Mouse (Mus musculus): ENCODE measurements around the gene Dnah9. TPM values are rescaled to one million over a fixed set of nuclear protein-coding genes. Genes with fewer than 3 reads are reported as not detected.

The Dnah9 gene
- total RNA-seq (2012; rRNA removed) (not detected in 2 replicates), polyA plus RNA-seq (2012; ENCODE audit: insufficient read depth in 1 of 2, insufficient read length in 2 of 2, low read depth in 1 of 2, low replicate concordance in 2 of 2, missing spikeins in 1 of 2) (under 1 TPM in 1 of 2 experiments, not detected in 1; 0.01 TPM)

DNA sequence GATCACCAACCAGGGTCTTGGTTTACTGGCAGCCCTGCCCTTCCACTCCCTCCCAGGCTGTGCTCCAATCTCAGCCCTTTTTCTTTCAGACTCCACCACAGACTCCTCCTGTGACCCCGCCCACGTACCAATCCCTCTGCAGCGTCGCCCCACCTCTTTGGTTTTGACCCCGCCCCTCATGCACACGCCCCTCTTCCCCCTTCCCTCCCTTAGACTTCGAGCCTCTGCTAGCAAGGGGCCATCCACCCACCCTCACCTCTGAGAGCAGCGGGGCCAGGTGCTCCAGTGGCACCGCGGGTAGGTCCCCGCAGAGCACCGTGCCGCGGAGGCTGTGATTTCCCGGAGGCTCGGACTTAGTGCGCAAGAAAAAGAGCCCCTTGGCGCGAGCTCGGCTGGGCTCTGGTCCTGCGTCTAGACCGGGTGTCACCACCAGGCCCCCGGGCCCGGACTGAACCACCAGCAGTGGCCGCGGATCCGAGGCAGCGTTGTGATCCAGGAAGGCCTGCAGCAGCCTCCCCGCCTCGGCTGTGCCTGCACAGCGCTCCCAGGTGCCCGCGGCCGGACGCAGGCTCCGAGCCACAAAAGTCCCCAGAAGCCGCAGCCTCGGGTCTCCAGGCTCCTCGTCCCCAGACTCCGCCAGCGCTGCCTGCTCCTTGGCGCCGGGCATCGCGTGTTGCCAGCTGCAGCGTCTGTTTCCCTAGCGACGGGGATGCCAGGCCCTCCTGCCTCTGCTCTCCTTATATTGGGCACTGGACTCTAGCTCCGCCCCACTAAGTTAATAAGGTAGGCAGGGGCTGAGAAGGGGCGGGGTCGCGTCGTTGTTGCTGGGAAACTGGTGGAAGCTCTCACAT is at the start of gene Dnah9:
TSS of gene Dnah9 (minus strand) at position 751 of the 851 bp plus-strand sequence.
- no peaks in the 10 kb centered on the region for H3K79me2 ChIP-seq (ENCODE audit: control insufficient read depth, insufficient read depth, low read length, poor library complexity)
- DNase-seq (ENCODE audit: low read depth, low spot score): no peak
- no peak within 1 kb of the TSS for H3K27ac ChIP-seq (ENCODE audit: control insufficient read depth, low read depth, low read length)
- no peak within 1 kb of the TSS for H3K9ac ChIP-seq (ENCODE audit: control insufficient read depth, low read depth, low read length, poor library complexity, severe bottlenecking)
- no peaks in the 10 kb centered on the region for H3K4me1 ChIP-seq (ENCODE audit: control insufficient read depth in 1 of 2, insufficient read depth in 2 of 2, low read length in 2 of 2)
- TF ChIP-seq BHLHE40 (IDR thresholded peaks at IDR 0.05; ENCODE audit: borderline replicate concordance, low read depth, low read length) (no peak), GATA1 (IDR thresholded peaks at IDR 0.05; ENCODE audit: low read depth, low read length) (no peak)
- no peaks in the 10 kb centered on the region for H3K9me3 ChIP-seq (replicated peaks; ENCODE audit: insufficient read depth, low read length)
- no peak within 1 kb of the TSS for H3K4me3 ChIP-seq (ENCODE audit: control insufficient read depth in 1 of 2, insufficient read depth in 1 of 2, low read depth in 2 of 2, low read length in 2 of 2)
- H3K27me3 ChIP-seq (ENCODE audit: control insufficient read depth in 1 of 2, insufficient read depth in 2 of 2, low read length in 2 of 2): no peaks in the 10 kb centered on the region
- H3K36me3 ChIP-seq (ENCODE audit: control insufficient read depth in 1 of 2, insufficient read depth in 2 of 2, low read length in 2 of 2): no peaks in the 10 kb centered on the region

DNA sequence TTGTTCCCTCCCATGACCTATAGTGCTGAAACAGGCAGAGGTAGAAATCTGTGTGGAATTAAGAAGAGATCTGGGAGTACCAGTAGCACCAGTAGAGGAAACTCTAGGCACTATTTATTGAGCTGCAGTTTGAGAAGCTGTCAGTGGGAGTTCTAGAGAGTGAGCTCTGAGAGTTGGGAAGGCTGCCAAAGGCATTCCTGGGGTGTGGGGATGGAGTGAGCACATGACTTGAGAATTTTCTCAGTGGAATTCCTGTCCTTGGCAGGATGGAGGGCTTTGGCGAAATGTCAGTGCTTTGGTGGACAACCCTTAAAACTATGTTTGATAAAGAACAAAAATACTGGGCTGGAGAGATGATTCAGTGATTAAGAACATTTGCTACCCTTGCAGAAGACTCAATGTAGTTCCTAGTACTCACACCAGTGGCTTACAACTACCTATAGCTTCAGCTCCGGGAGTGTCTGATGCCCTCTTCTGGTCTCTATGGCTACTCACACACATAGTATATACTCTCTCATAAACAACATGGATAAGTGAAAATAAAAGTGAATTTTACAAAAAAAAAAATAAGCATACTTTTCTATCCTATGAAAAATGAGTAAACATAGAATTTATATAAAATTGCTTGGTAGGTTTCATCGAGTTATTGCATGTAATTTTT is 20.4 kb upstream of the Dnah9 start:
- TF ChIP-seq MEF2A (IDR thresholded peaks at IDR 0.05; ENCODE audit: extremely low read depth, insufficient replicate concordance, low read depth, low read length, poor library complexity, severe bottlenecking): no peak
- no peak for TF ChIP-seq GATA1 (IDR thresholded peaks at IDR 0.05; ENCODE audit: low read depth, low read length)
- no peaks in the 10 kb centered on the region for H3K79me2 ChIP-seq (ENCODE audit: control insufficient read depth, insufficient read depth, low read length, poor library complexity)
- H3K27me3 ChIP-seq (ENCODE audit: control insufficient read depth in 1 of 2, insufficient read depth in 2 of 2, low read length in 2 of 2): no peaks in the 10 kb centered on the region
- DNase-seq (ENCODE audit: low read depth, low spot score): no peak
- no peaks in the 10 kb centered on the region for H3K4me1 ChIP-seq (ENCODE audit: control insufficient read depth in 1 of 2, insufficient read depth in 2 of 2, low read length in 2 of 2)
- H3K4me3 ChIP-seq (ENCODE audit: control insufficient read depth in 1 of 2, insufficient read depth in 1 of 2, low read depth in 2 of 2, low read length in 2 of 2): no peak overlapping the region
- H3K9ac ChIP-seq (ENCODE audit: control insufficient read depth, low read depth, low read length, poor library complexity, severe bottlenecking): no peak overlapping the region
- H3K27ac ChIP-seq (ENCODE audit: control insufficient read depth, low read depth, low read length): no peak overlapping the region
- no peaks in the 10 kb centered on the region for H3K9me3 ChIP-seq (replicated peaks; ENCODE audit: insufficient read depth, low read length)
- H3K36me3 ChIP-seq (ENCODE audit: control insufficient read depth in 1 of 2, insufficient read depth in 2 of 2, low read length in 2 of 2): no peaks in the 10 kb centered on the region

DNA sequence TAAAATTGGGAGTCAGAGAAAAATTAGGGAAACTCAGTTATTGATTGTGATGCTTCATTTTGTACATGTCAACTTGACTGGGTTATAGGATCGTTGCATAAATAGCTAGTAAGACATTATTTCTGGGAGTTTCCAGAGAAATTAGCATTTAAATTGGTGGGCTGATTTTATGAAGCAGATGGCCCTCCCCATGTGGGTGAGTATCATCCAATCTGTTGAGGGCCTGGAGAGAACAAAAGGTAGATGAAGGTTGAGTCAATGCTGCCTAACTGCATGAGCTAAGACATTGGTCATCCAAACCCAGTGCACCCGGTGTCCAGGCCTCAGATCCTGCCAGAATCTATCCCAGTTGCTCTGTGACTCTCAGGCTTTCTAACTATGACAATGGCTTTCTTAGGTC is 19.8 kb upstream of the Dnah9 start:
- Histone ChIP-seq H3K27me3 (ENCODE audit: control insufficient read depth in 1 of 2, insufficient read depth in 2 of 2, low read length in 2 of 2) (no peaks in the 10 kb centered on the region), H3K4me1 (ENCODE audit: control insufficient read depth in 1 of 2, insufficient read depth in 2 of 2, low read length in 2 of 2) (no peaks in the 10 kb centered on the region), H3K36me3 (ENCODE audit: control insufficient read depth in 1 of 2, insufficient read depth in 2 of 2, low read length in 2 of 2) (no peaks in the 10 kb centered on the region), H3K4me3 (ENCODE audit: control insufficient read depth in 1 of 2, insufficient read depth in 1 of 2, low read depth in 2 of 2, low read length in 2 of 2) (no peak overlapping the region), H3K9ac (ENCODE audit: control insufficient read depth, low read depth, low read length, poor library complexity, severe bottlenecking) (no peak overlapping the region), H3K27ac (ENCODE audit: control insufficient read depth, low read depth, low read length) (no peak overlapping the region), H3K79me2 (ENCODE audit: control insufficient read depth, insufficient read depth, low read length, poor library complexity) (no peaks in the 10 kb centered on the region), H3K9me3 (replicated peaks; ENCODE audit: insufficient read depth, low read length) (no peaks in the 10 kb centered on the region)
- TF ChIP-seq ZMIZ1 (IDR thresholded peaks at IDR 0.05; ENCODE audit: low read depth, low read length) (no peak), NELFE (IDR thresholded peaks at IDR 0.05; ENCODE audit: low read depth, low read length) (no peak), SMC3 (IDR thresholded peaks at IDR 0.05; ENCODE audit: low read depth, low read length) (no peak)
- no peak for DNase-seq (ENCODE audit: low read depth, low spot score)
